Mouse (Mus musculus) limb, embryonic 14.5 days (tissue): ENCODE measurements around the gene Syngr1. TPM values are rescaled to one million over a fixed set of nuclear protein-coding genes. Genes with fewer than 3 reads are reported as not detected.

Experiments used
- ATAC-seq: fragments of 200-750 bp; cut with Nextera tagmentation; 2 replicates; pipeline ENCODE4 v1.8.0; 2017; ENCODE audit warnings: low read depth, moderate number of reproducible peaks, moderate TSS enrichment; ENCODE audit not compliant: low FRiP score
- DNase-seq: peaks from one replicate; pipeline ENCODE4 v3.0.0-alpha.2; 2015; ENCODE audit warnings: low spot score
- H3K27ac ChIP-seq: fragments of 300-500 bp; sonication (generic); replicated peaks from 2 replicates; pipeline ENCODE4 v1.5.1; 2014; ENCODE audit warnings: low read depth, mild to moderate bottlenecking, low read length, moderate library complexity, mixed read lengths
- H3K27me3 ChIP-seq: fragments of 300-500 bp; sonication (generic); 2 replicates; pipeline ENCODE4 v1.6.1; 2014; ENCODE audit warnings: low read length, mixed read lengths; ENCODE audit not compliant: control insufficient read depth, insufficient read depth
- H3K36me3 ChIP-seq: fragments of 300-500 bp; sonication (generic); 2 replicates; pipeline ENCODE4 v1.6.1; 2014; ENCODE audit warnings: mild to moderate bottlenecking, low read length, moderate library complexity, mixed read lengths; ENCODE audit not compliant: control insufficient read depth, insufficient read depth
- H3K4me1 ChIP-seq: fragments of 300-500 bp; sonication (generic); 2 replicates; pipeline ENCODE4 v1.6.1; 2014; ENCODE audit warnings: antibody characterized with exemption, low read length, mixed read lengths; ENCODE audit not compliant: control insufficient read depth, insufficient read depth
- H3K4me2 ChIP-seq: fragments of 300-500 bp; sonication (generic); replicated peaks from 2 replicates; pipeline ENCODE4 v1.6.1; 2014; ENCODE audit warnings: low read depth, mild to moderate bottlenecking, low read length, moderate library complexity; ENCODE audit not compliant: severe bottlenecking
- H3K4me3 ChIP-seq: fragments of 300-500 bp; sonication (generic); replicated peaks from 2 replicates; pipeline ENCODE4 v1.5.1; 2014; ENCODE audit warnings: low read length
- H3K9ac ChIP-seq: fragments of 300-500 bp; sonication (generic); 2 replicates; pipeline ENCODE4 v1.6.1; 2014; ENCODE audit warnings: mild to moderate bottlenecking, low read depth, low read length, moderate library complexity; ENCODE audit not compliant: severe bottlenecking
- H3K9me3 ChIP-seq: fragments of 300-500 bp; sonication (generic); 2 replicates; pipeline ENCODE4 v1.6.1; 2016; ENCODE audit warnings: low read length; ENCODE audit not compliant: control insufficient read depth
- POLR2A ChIP-seq: fragments of 200-500 bp; IDR thresholded peaks from 2 replicates; pipeline ENCODE4 v1.8.0; 2012; ENCODE audit warnings: inconsistent platforms, mild to moderate bottlenecking, moderate library complexity, borderline replicate concordance; ENCODE audit not compliant: insufficient read depth, insufficient read length; ENCODE audit errors: extremely low read depth
- WGBS: fragments of 180-500 bp; shearing (Covaris S2); extraction: QIAGEN DNeasy Blood & Tissue Kit; methylation state at CpG from one replicate; pipeline ENCODE4 v1.1.7; 2014; 5-methylcytosine and 5-hydroxymethylcytosine counted together
- microRNA-seq: library from miRNA; unstranded; fragments of <30 nt; microRNA quantifications from one replicate; pipeline ENCODE4, GENCODE M21; 2016
- polyA plus RNA-seq, 2 experiments: library from polyadenylated mRNA; depleted of rRNA in 1 of 2; stranded (reverse) in 1 of 2; unstranded in 1 of 2; fragments of >200 nt; fragmentation: Nextera tagmentation in 1 of 2; extraction: Ambion mirVana in 1 of 2; gene quantifications; 2 replicates each; pipeline versions ENCODE4 v1.2.1 to v1.2.3; 2012 to 2014

Syngr1 gene
- polyA plus RNA-seq, 2 experiments: 10.8 to 11.5 TPM

GRCm38 (mm10) chr15:80163274-80163673, 72.1 kb downstream of the Syngr1 start:
- DNase-seq (no peak), ATAC-seq (no peak)
- H3K27ac ChIP-seq: no peak overlapping the region
- WGBS: 86% methylated on average over 11 of the region's 11 CpGs
- H3K36me3 ChIP-seq: peaks cover 50% of the 10 kb centered on the region
- no peak overlapping the region for H3K9ac ChIP-seq
- no peak overlapping the region for H3K4me2 ChIP-seq
- no peak overlapping the region for H3K4me3 ChIP-seq
- TF ChIP-seq POLR2A: no peak
- H3K27me3 ChIP-seq: no peaks in the 10 kb centered on the region
- H3K9me3 ChIP-seq: no peaks in the 10 kb centered on the region
- peaks cover 9% of the 10 kb centered on the region for H3K4me1 ChIP-seq

- Histone ChIP-seq H3K36me3 (peaks cover 45% of the 10 kb centered on the region), H3K27ac (no peak overlapping the region), H3K27me3 (no peaks in the 10 kb centered on the region), H3K9ac (no peak overlapping the region), H3K9me3 (no peaks in the 10 kb centered on the region), H3K4me1 (peaks cover 9% of the 10 kb centered on the region), H3K4me3 (no peak overlapping the region), H3K4me2 (no peak overlapping the region)
- TF ChIP-seq POLR2A: no peak
- 91% methylated on average over 4 of the region's 4 CpGs for WGBS
- DNase-seq (no peak), ATAC-seq (no peak)
These were observed 72.6 kb downstream of the Syngr1 start for GRCm38 (mm10) chr15:80163716-80164115.

GRCm38 (mm10) chr15:80165396-80165795, 74.3 kb downstream of the Syngr1 start:
- TF ChIP-seq POLR2A: no peak
- H3K36me3 ChIP-seq: peaks cover 28% of the 10 kb centered on the region
- H3K9me3 ChIP-seq: no peaks in the 10 kb centered on the region
- no peak overlapping the region for H3K27ac ChIP-seq
- H3K9ac ChIP-seq: no peak overlapping the region
- H3K4me3 ChIP-seq: no peak overlapping the region
- no peaks in the 10 kb centered on the region for H3K4me1 ChIP-seq
- ATAC-seq (no peak), DNase-seq (no peak)
- 47% methylated on average over 5 of the region's 5 CpGs for WGBS
- no peaks in the 10 kb centered on the region for H3K27me3 ChIP-seq
- no peak overlapping the region for H3K4me2 ChIP-seq

Small RNA genes within 50 kb of the gene (microRNA-seq; reads per million reads assigned to microRNA genes)
- 68.0 reads per million, percentile 41 among the genes with 10 or more reads in this experiment for gene Snord43

Other genes with a start within 250 kb of the Syngr1 start
- 16.0 and 18.0 TPM in 2 replicates for gene Apobec3, start 199.7 kb upstream of the Syngr1 start, polyA plus RNA-seq (2012; rRNA removed)
- gene Apobec3, start 199.7 kb upstream of the Syngr1 start, polyA plus RNA-seq (2014; fragmentation: Nextera tagmentation; extraction: Ambion mirVana): 12.0 and 13.2 TPM in 2 replicates
- 8.5 and 9.3 TPM in 2 replicates for gene Cbx7, start 120.2 kb upstream of the Syngr1 start, polyA plus RNA-seq (2012; rRNA removed)
- gene Cbx7, start 120.2 kb upstream of the Syngr1 start, polyA plus RNA-seq (2014; fragmentation: Nextera tagmentation; extraction: Ambion mirVana): 2.1 and 2.9 TPM in 2 replicates
- 15.4 and 19.9 TPM in 2 replicates for gene Pdgfb, start 76.4 kb upstream of the Syngr1 start, polyA plus RNA-seq (2012; rRNA removed)
- gene Pdgfb, start 76.4 kb upstream of the Syngr1 start, polyA plus RNA-seq (2014; fragmentation: Nextera tagmentation; extraction: Ambion mirVana): 4.2 and 5.0 TPM in 2 replicates
- 1,074 and 1,569 TPM in 2 replicates for gene Rpl3, start 534 bp downstream of the Syngr1 start, polyA plus RNA-seq (2012; rRNA removed)
- 1,384 and 1,387 TPM in 2 replicates for gene Rpl3, start 534 bp downstream of the Syngr1 start, polyA plus RNA-seq (2014; fragmentation: Nextera tagmentation; extraction: Ambion mirVana)
- 43.1 and 56.5 TPM in 2 replicates for gene Tab1, start 41.8 kb downstream of the Syngr1 start, polyA plus RNA-seq (2012; rRNA removed)
- 34.6 and 39.4 TPM in 2 replicates for gene Tab1, start 41.8 kb downstream of the Syngr1 start, polyA plus RNA-seq (2014; fragmentation: Nextera tagmentation; extraction: Ambion mirVana)
- gene Mgat3, start 82.4 kb downstream of the Syngr1 start, polyA plus RNA-seq (2012; rRNA removed): 18.1 and 23.9 TPM in 2 replicates
- 6.7 and 8.0 TPM in 2 replicates for gene Mgat3, start 82.4 kb downstream of the Syngr1 start, polyA plus RNA-seq (2014; fragmentation: Nextera tagmentation; extraction: Ambion mirVana)
- 13.3 and 14.0 TPM in 2 replicates for gene Mief1, start 142.7 kb downstream of the Syngr1 start, polyA plus RNA-seq (2012; rRNA removed)
- 29.9 and 32.7 TPM in 2 replicates for gene Mief1, start 142.7 kb downstream of the Syngr1 start, polyA plus RNA-seq (2014; fragmentation: Nextera tagmentation; extraction: Ambion mirVana)
- gene AC140267.1, start 144.5 kb downstream of the Syngr1 start, polyA plus RNA-seq (2012; rRNA removed): not detected in 2 replicates
- not detected in 2 replicates for gene AC140267.1, start 144.5 kb downstream of the Syngr1 start, polyA plus RNA-seq (2014; fragmentation: Nextera tagmentation; extraction: Ambion mirVana)
- gene Atf4, start 163.8 kb downstream of the Syngr1 start, polyA plus RNA-seq (2012; rRNA removed): 319 and 398 TPM in 2 replicates
- 124 and 141 TPM in 2 replicates for gene Atf4, start 163.8 kb downstream of the Syngr1 start, polyA plus RNA-seq (2014; fragmentation: Nextera tagmentation; extraction: Ambion mirVana)
- gene Rps19bp1, start 173.0 kb downstream of the Syngr1 start, polyA plus RNA-seq (2012; rRNA removed): 38.4 and 44.2 TPM in 2 replicates
- 61.1 and 66.0 TPM in 2 replicates for gene Rps19bp1, start 173.0 kb downstream of the Syngr1 start, polyA plus RNA-seq (2014; fragmentation: Nextera tagmentation; extraction: Ambion mirVana)
- 0.12 and 0.34 TPM in 2 replicates for gene Cacna1i, start 195.9 kb downstream of the Syngr1 start, polyA plus RNA-seq (2012; rRNA removed)
- gene Cacna1i, start 195.9 kb downstream of the Syngr1 start, polyA plus RNA-seq (2014; fragmentation: Nextera tagmentation; extraction: Ambion mirVana): 0.03 TPM in 1 of 2 replicates, not detected in the other